Mouse (Mus musculus) forebrain, embryonic 11.5 days (tissue): ENCODE data around the gene Gpr135. TPM values are rescaled to one million over a fixed set of nuclear protein-coding genes. Genes with fewer than 3 reads are reported as not detected.

Source experiments
- ATAC-seq: fragments of 200-750 bp; cut with Nextera tagmentation; replicated peaks from 2 replicates; pipeline ENCODE4 v1.8.0; 2017; ENCODE audit warnings: moderate TSS enrichment; ENCODE audit not compliant: low FRiP score
- DNase-seq: peaks from one replicate; pipeline ENCODE4 v3.0.0-alpha.2; 2017; ENCODE audit warnings: low spot score
- H3K27ac ChIP-seq: fragments of 300-500 bp; sonication (generic); 2 replicates; pipeline ENCODE4 v1.5.1; 2014; ENCODE audit warnings: low read depth, low read length
- H3K27me3 ChIP-seq: fragments of 300-500 bp; sonication (generic); 2 replicates; pipeline ENCODE4 v1.6.1; 2014; ENCODE audit warnings: mild to moderate bottlenecking, low read length, mixed read lengths; ENCODE audit not compliant: control insufficient read depth, insufficient read depth
- H3K36me3 ChIP-seq: fragments of 300-500 bp; sonication (generic); 2 replicates; pipeline ENCODE4 v1.6.1; 2014; ENCODE audit warnings: mild to moderate bottlenecking, low read length, moderate library complexity, mixed read lengths; ENCODE audit not compliant: control insufficient read depth, insufficient read depth
- H3K4me1 ChIP-seq: fragments of 300-500 bp; sonication (generic); replicated peaks from 2 replicates; pipeline ENCODE4 v1.6.1; 2014; ENCODE audit warnings: low read length, mixed read lengths; ENCODE audit not compliant: control insufficient read depth, insufficient read depth
- H3K4me2 ChIP-seq: fragments of 300-500 bp; sonication (generic); 2 replicates; pipeline ENCODE4 v1.6.1; 2014; ENCODE audit warnings: low read depth, mild to moderate bottlenecking, low read length, moderate library complexity, mixed read lengths; ENCODE audit not compliant: severe bottlenecking
- H3K4me3 ChIP-seq: fragments of 300-500 bp; sonication (generic); 2 replicates; pipeline ENCODE4 v1.5.1; 2014; ENCODE audit warnings: low read depth, low read length
- H3K9ac ChIP-seq: fragments of 300-500 bp; sonication (generic); 2 replicates; pipeline ENCODE4 v1.6.1; 2014; ENCODE audit warnings: low read length
- H3K9me3 ChIP-seq: fragments of 300-500 bp; sonication (generic); 2 replicates; pipeline ENCODE4 v1.6.1; 2016; ENCODE audit warnings: low read length, mixed read lengths; ENCODE audit not compliant: control insufficient read depth
- WGBS: fragments of 180-500 bp; shearing (Covaris S2); extraction: QIAGEN DNeasy Blood & Tissue Kit; methylation state at CpG from one replicate; pipeline ENCODE4 v1.1.7; 2014; 5-methylcytosine and 5-hydroxymethylcytosine counted together
- polyA plus RNA-seq: library from polyadenylated mRNA; unstranded; fragments of >200 nt; fragmentation: Nextera tagmentation; extraction: Ambion mirVana; gene quantifications from 2 replicates; pipeline ENCODE4 v1.2.1, GENCODE M21; 2014

Gpr135 gene
- polyA plus RNA-seq, 1 experiment from 2014 or later: 0.68 TPM

DNA sequence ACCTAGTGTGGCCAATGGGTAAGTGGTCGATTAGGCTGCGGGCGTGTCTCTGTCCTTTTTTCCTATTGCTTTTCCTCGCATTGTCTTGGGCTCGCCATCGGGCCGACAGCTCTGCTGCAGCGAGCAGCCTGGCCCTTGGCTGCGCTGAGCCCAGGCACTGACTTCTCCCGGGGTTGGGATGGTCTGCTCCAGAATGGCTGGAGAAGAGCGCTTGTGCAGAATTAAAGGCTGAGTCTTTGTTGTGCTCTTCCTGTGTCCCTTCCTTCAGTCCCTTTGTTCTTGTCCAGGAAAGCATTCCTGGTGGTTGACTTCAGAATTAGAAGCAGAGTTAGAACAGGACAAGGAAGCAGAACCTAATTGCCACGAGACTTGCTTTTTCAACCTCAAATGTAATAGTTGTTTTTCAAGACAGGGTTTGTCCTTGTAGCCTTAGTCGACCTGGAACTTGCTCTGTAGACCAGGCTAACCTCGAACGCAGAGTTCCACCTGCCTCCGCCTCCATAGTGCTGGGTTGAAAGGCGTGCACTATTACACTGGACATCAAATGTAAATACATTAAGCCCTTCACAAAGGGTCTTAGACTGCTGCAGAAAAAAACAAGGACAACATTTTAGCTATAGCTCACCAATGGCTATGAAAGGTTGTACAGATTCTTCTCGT is 15.4 kb upstream of the Gpr135 start:
- Histone ChIP-seq H3K36me3 (no peaks in the 10 kb centered on the region), H3K4me1 (peaks cover 6% of the 10 kb centered on the region; the same call in 1 of the 2 replicates), H3K27me3 (no peaks in the 10 kb centered on the region), H3K9me3 (no peaks in the 10 kb centered on the region), H3K27ac (peak overlapping the region; percentile 94), H3K4me3 (peak overlapping the region; percentile 65), H3K4me2 (peak overlapping the region; percentile 59), H3K9ac (peak overlapping the region; percentile 88)
- ATAC-seq (no peak; the same call in 1 of the 2 replicates), DNase-seq (peak; percentile 58)
- WGBS: under 1% methylated on average over 18 of the region's 18 CpGs

DNA sequence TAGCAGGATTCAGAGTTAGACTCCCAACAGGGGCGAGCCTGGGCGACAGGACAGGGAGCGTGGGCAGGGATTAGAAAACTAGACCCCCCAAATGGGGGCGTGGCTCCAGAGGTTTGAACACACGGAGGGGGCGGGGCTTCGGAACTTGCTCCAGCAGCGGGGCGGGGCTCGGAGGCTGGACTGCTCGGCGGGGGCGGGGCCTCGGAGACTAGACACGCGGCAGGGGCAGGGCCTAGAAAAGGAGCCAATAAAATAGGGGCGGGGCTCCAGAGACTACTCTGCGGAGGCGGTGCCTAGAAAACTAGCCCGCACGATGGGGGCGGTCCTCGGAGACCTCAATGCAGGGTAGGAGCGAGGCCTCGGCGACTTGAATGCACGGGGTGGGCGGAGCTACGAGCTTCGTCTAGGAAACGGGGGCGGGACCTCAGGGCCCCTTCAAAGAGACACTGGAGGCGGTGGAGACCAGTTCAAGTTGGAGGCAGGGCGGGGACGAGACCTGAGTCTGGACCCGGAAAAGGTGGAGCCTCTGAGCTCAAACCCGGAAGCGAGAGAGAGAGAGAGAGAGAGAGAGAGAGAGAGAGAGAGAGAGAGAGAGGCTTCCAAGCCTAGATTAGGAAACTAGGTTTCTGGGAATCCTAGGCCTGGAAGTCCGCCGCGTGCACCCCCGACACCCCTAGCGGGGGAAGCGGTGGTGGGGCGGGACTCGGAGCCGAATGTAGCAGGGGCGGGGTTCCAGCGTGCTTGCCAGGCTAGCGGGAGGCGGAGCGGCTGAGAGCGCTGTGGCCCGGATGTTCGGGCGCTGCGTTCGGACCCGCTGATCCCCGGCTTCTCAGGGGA is 14.6 kb upstream of the Gpr135 start, which contains the start of the genes L3hypdh and Jkamp:
TSS of gene L3hypdh (minus strand) at position 111 of the 837 bp plus-strand sequence.
TSS of gene Jkamp (plus strand) at position 261 of the 837 bp plus-strand sequence.
- Histone ChIP-seq H3K9ac (peak within 1 kb of the TSS; percentile 88), H3K9me3 (no peaks in the 10 kb centered on the region), H3K27ac (peak within 1 kb of the TSS; percentile 94), H3K4me2 (peak within 1 kb of the TSS; percentile 88), H3K27me3 (no peaks in the 10 kb centered on the region), H3K4me1 (peaks cover 6% of the 10 kb centered on the region; the same call in 1 of the 2 replicates), H3K4me3 (peak within 1 kb of the TSS; percentile 65), H3K36me3 (no peaks in the 10 kb centered on the region)
- under 1% methylated on average over 60 of the region's 60 CpGs for WGBS
- DNase-seq (peak; percentile 100), ATAC-seq (peak; percentile 97)

DNA sequence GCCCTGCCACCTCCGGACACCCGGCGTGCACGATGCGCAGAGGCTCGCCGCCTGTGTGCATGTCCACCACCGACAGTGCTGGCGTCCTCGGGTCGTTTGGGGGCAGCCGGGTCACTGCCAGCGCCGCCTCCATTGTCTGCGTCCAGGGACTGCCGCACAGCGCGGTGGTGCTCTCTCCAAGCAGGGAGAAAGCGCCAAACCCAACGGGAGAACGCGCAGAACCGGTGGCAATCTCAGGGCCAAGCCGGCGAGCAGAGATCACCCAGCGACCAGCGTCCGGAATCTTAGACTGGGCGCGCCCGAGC is 14.1 kb upstream of the Gpr135 start:
- ATAC-seq: no peak
- under 1% methylated on average over 31 of the region's 31 CpGs for WGBS
- Histone ChIP-seq H3K4me3 (peak overlapping the region; percentile 65), H3K4me2 (peak overlapping the region; percentile 88), H3K27me3 (no peaks in the 10 kb centered on the region), H3K36me3 (no peaks in the 10 kb centered on the region), H3K4me1 (peaks cover 6% of the 10 kb centered on the region; the same call in 1 of the 2 replicates), H3K9ac (peak overlapping the region; percentile 72), H3K9me3 (no peaks in the 10 kb centered on the region), H3K27ac (peak overlapping the region; percentile 59)
- no peak for DNase-seq

DNA sequence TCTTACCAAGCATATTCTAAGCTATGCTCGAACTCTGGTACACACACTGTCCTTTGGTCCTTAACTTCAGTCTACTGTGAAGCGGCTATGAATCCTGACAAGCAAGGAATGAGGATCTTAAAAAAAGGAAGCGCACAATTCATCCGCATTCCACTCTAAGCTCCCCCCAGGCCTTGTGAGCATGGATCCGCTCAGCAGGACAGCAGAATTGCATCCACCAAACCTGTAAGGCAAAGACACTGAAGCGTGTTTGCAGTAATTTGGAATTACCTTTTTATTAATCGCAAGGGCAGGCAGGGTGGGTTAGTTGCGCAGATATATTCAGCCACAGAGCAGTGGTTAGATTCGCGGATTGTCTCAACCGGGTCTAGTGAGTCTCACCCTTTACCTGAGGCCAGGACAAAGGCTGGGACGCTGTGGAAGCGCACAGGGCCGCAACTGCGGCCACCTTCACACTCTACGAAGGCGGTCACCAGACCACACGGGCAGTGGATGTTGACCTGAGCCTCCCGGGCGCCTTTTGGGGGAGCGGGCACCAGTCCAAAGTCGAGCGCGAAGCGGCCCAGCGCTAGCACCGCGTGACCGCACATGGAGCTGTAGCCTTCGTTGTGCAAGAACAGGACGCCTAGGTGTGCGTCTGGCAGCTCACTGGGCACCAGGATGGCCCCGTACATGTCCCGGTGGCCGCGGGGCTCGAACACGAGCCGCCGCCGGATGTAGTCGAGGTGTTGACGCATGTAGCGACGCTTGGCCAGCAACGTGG is 13.5 kb upstream of the Gpr135 start:
- Histone ChIP-seq H3K4me2 (peak overlapping the region; percentile 88), H3K4me3 (peak overlapping the region; percentile 65), H3K9me3 (no peaks in the 10 kb centered on the region), H3K9ac (peak overlapping the region; percentile 72), H3K36me3 (no peaks in the 10 kb centered on the region), H3K27me3 (no peaks in the 10 kb centered on the region), H3K4me1 (peaks cover 6% of the 10 kb centered on the region; the same call in 1 of the 2 replicates), H3K27ac (peak overlapping the region; percentile 59)
- no peak for DNase-seq
- 3% methylated on average over 46 of the region's 46 CpGs for WGBS
- ATAC-seq: no peak; the same call in 1 of the 2 replicates

DNA sequence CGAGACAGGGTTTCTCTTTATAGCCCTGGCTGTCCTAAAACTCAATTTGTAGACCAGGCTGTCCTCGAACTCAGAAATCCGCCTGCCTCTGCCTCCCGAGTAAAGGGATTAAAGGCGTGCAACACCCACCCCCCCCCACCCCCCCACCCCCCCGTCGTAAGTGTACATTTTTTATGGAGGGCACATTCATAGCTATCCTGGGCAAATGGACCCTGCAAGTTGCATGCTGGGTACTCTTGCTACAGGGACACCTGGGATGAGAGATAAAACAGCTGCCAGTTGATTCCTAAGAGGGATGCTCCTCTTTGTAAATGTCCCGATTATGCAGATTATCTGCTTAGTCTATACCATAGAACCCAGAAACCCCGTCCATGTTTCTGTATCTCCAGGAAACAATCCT is 12.3 kb upstream of the Gpr135 start:
- ATAC-seq (no peak), DNase-seq (no peak)
- H3K9me3 ChIP-seq: no peaks in the 10 kb centered on the region
- no peaks in the 10 kb centered on the region for H3K27me3 ChIP-seq
- no peak overlapping the region for H3K4me2 ChIP-seq
- no peak overlapping the region for H3K9ac ChIP-seq
- H3K36me3 ChIP-seq: no peaks in the 10 kb centered on the region
- H3K4me1 ChIP-seq: peaks cover 6% of the 10 kb centered on the region; the same call in 1 of the 2 replicates
- H3K4me3 ChIP-seq: no peak overlapping the region
- no peak overlapping the region for H3K27ac ChIP-seq
- 87% methylated on average over 9 of the region's 9 CpGs for WGBS

GRCm38 (mm10) chr12:72082370-72082769 is 11.4 kb upstream of the Gpr135 start:
- H3K4me3 ChIP-seq: no peak overlapping the region
- H3K9me3 ChIP-seq: no peaks in the 10 kb centered on the region

DNA sequence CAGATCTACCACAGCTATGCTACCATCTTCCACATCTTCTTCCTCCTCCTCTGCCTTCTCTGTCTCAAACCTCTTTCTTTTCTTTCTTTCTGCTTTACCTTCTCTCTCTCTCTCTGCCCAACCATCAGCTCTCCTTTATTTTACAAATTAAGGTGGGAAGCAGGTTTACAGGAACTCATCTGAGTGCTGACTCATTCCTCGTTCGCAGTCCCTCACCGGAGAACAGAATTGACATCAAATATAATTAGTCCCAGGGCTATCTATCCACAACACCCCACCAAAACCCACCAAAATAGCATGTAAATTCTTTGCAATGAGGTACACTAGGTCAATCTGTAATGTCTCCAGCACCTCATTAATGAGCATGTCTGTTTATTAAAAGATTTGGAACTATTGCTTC is 11.0 kb upstream of the Gpr135 start:
- no peak overlapping the region for H3K4me3 ChIP-seq

More at GRCm38 (mm10) chr12:72082370-72082769, 11.4 kb upstream of the Gpr135 start:
- ATAC-seq (no peak), DNase-seq (peak; percentile 58)
- Histone ChIP-seq H3K27me3 (no peaks in the 10 kb centered on the region), H3K4me2 (peak overlapping the region; percentile 21; the same call in 1 of the 2 replicates), H3K9ac (no peak overlapping the region), H3K4me1 (peaks cover 6% of the 10 kb centered on the region; the same call in 1 of the 2 replicates), H3K27ac (no peak overlapping the region), H3K36me3 (no peaks in the 10 kb centered on the region)
- WGBS: 35% methylated on average over 18 of the region's 18 CpGs

DNA sequence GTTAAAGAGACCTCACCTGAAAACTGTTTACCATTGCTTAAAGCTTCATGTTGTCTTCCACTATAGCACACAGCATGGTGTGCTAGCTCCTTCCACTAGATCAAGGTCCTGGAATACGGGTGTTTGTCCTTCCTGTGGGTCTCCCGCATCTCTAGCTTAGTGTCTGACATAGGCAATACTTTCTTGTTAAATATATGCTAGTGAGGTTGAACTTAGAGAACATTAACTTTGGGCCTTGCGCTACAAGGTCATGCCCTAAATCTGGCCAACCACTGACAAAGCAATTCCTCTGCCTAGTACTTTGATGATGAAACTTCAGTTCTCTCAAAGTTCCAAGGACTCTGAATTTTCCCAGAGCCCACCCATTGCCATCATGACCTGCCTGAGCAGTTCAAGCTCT is 7.3 kb upstream of the Gpr135 start:
- Histone ChIP-seq H3K36me3 (no peaks in the 10 kb centered on the region), H3K4me1 (no peaks in the 10 kb centered on the region), H3K4me3 (no peak overlapping the region), H3K4me2 (no peak overlapping the region), H3K9me3 (no peaks in the 10 kb centered on the region), H3K27me3 (no peaks in the 10 kb centered on the region), H3K9ac (no peak overlapping the region), H3K27ac (no peak overlapping the region)
- 91% methylated on average over 3 of the region's 3 CpGs for WGBS
- ATAC-seq (no peak), DNase-seq (no peak)

More for the DNA sequence above, 11.0 kb upstream of the Gpr135 start:
- DNase-seq: no peak
- Histone ChIP-seq H3K36me3 (no peaks in the 10 kb centered on the region), H3K4me1 (peaks cover 6% of the 10 kb centered on the region; the same call in 1 of the 2 replicates), H3K9ac (no peak overlapping the region), H3K9me3 (no peaks in the 10 kb centered on the region), H3K27me3 (no peaks in the 10 kb centered on the region), H3K4me2 (peak overlapping the region; percentile 21; the same call in 1 of the 2 replicates), H3K27ac (no peak overlapping the region)
- WGBS: 77% methylated on average over 3 of the region's 3 CpGs
- no peak for ATAC-seq
